Mouse (Mus musculus) regulatory T cell (primary cell): ENCODE measurements around the gene Fthl17b.
"Not testable (repeated sequence)": the region's sequence is repeated elsewhere in the genome, so short reads cannot be mapped to it uniquely, and the experiment has no call there.

Experiments used
- in situ Hi-C: fragments of 300-600 bp; cut with MboI, MseI; formaldehyde crosslinking; loops from one replicate; pipeline ENCODE4 v1.15.1; 2025; ENCODE audit warnings: high pct_unique_total_duplicates

Fthl17b gene

GRCm38 (mm10) chrX:8962875-8963274, at the start of gene Fthl17b:
Gene Fthl17b, minus strand, starts transcription at chrX:8962975.
- in situ Hi-C loops: not testable (repeated sequence)

- in situ Hi-C loops: not testable (repeated sequence)
These were observed 23.9 kb upstream of the Fthl17b start, which contains the start of gene Fthl17d for GRCm38 (mm10) chrX:8986655-8987054. Gene Fthl17d, minus strand, starts transcription at chrX:8986755.

GRCm38 (mm10) chrX:8976459-8976858, 13.7 kb upstream of the Fthl17b start, which contains the start of gene Fthl17c:
Gene Fthl17c, minus strand, starts transcription at chrX:8976559.
- in situ Hi-C loops: loop anchor here (10.0 kb wide), 1 partner anchor 68 kb away; no protein-coding TSS in a partner anchor

- in situ Hi-C loops: not testable (repeated sequence)
These were observed 1.8 kb upstream of the Fthl17b start for GRCm38 (mm10) chrX:8964618-8965017.

GRCm38 (mm10) chrX:8948130-8948805, 14.5 kb downstream of the Fthl17b start:
- in situ Hi-C loops: not testable (repeated sequence)

GRCm38 (mm10) chrX:8944041-8944440, 18.7 kb downstream of the Fthl17b start:
- in situ Hi-C loops: no loop called here

- in situ Hi-C loops: no loop called here
These were observed 35.5 kb downstream of the Fthl17b start for GRCm38 (mm10) chrX:8927308-8927707.

GRCm38 (mm10) chrX:8921813-8922607, 40.8 kb downstream of the Fthl17b start:
- in situ Hi-C loops: no loop called here

- in situ Hi-C loops: no loop called here
These were observed 41.7 kb downstream of the Fthl17b start for GRCm38 (mm10) chrX:8921080-8921479.
